Mouse (Mus musculus) limb, embryonic 15.5 days (tissue): Measurements from ENCODE around the gene Ankfn1. TPM values are rescaled to one million over a fixed set of nuclear protein-coding genes. Genes with fewer than 3 reads are reported as not detected.

ENCODE experiments used
- ATAC-seq: fragments of 200-750 bp; cut with Nextera tagmentation; 2 replicates; pipeline ENCODE4 v1.8.0; 2017; ENCODE audit warnings: low read depth, moderate TSS enrichment; ENCODE audit not compliant: insufficient number of reproducible peaks, low FRiP score, low TSS enrichment
- H3K27ac ChIP-seq: fragments of 300-500 bp; sonication (generic); 2 replicates; pipeline ENCODE4 v1.5.1; 2015; ENCODE audit warnings: moderate library complexity, mild to moderate bottlenecking, inconsistent platforms
- H3K27me3 ChIP-seq: fragments of 300-500 bp; sonication (generic); 2 replicates; pipeline ENCODE4 v1.6.1; 2015; ENCODE audit warnings: inconsistent platforms
- H3K36me3 ChIP-seq: fragments of 300-500 bp; sonication (generic); 2 replicates; pipeline ENCODE4 v1.6.1; 2015; ENCODE audit warnings: inconsistent platforms
- H3K4me1 ChIP-seq: fragments of 300-500 bp; sonication (generic); 2 replicates; pipeline ENCODE4 v1.6.1; 2015; ENCODE audit warnings: inconsistent platforms
- H3K4me2 ChIP-seq: fragments of 300-500 bp; sonication (generic); 2 replicates; pipeline ENCODE4 v1.6.1; 2015; ENCODE audit warnings: mild to moderate bottlenecking, inconsistent platforms
- H3K4me3 ChIP-seq: fragments of 300-500 bp; sonication (generic); 2 replicates; pipeline ENCODE4 v1.5.1; 2015; ENCODE audit warnings: mild to moderate bottlenecking, inconsistent platforms
- H3K9ac ChIP-seq: fragments of 300-500 bp; sonication (generic); 2 replicates; pipeline ENCODE4 v1.6.1; 2015; ENCODE audit warnings: inconsistent platforms
- H3K9me3 ChIP-seq: fragments of 300-500 bp; sonication (generic); 2 replicates; pipeline ENCODE4 v1.6.1; 2016; ENCODE audit warnings: inconsistent platforms
- WGBS: fragments of 180-500 bp; shearing (Covaris S2); methylation state at CpG from one replicate; pipeline ENCODE4 v1.1.7; 2015; 5-methylcytosine and 5-hydroxymethylcytosine counted together
- polyA plus RNA-seq: library from polyadenylated mRNA; unstranded; fragments of >200 nt; fragmentation: Nextera tagmentation; extraction: Ambion mirVana; gene quantifications from 2 replicates; pipeline ENCODE4 v1.2.1, GENCODE M21; 2015

The Ankfn1 gene
- 0.50 and 0.60 TPM in 2 replicates for polyA plus RNA-seq

DNA sequence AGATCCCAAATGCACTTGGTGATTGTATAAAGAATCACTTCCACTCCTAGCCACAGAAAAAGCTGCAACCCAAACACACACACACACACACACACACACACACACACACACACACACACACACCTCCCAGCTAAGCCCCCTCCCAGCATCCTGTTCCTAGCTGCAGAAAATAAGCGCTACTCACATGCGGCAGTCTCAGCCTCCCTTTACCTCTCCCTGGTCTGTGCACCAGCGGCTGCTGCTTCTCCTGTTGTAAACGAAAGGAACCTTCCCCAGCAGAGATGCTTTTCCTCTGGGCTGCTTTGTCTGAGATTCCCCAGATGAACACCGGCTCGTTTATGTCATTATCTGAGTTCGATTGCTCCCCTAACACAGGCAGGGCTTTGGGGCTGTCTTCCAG is at the start of gene Ankfn1:
Ankfn1 (minus strand) TSS at position 223 of the 400 bp plus-strand sequence.
- Histone ChIP-seq H3K9me3 (no peaks in the 10 kb centered on the region), H3K4me3 (no peak within 1 kb of the TSS), H3K27ac (no peak within 1 kb of the TSS), H3K36me3 (no peaks in the 10 kb centered on the region), H3K4me1 (peaks cover 7% of the 10 kb centered on the region; the same call in 1 of the 2 replicates), H3K4me2 (no peak within 1 kb of the TSS), H3K9ac (no peak within 1 kb of the TSS), H3K27me3 (no peaks in the 10 kb centered on the region)
- 30% methylated on average over 7 of the region's 7 CpGs for WGBS
- no peak for ATAC-seq

GRCm38 (mm10) chr11:89823661-89824446 is 46.4 kb upstream of the Ankfn1 start:
- H3K27me3 ChIP-seq = no peaks in the 10 kb centered on the region
- no peaks in the 10 kb centered on the region for H3K4me1 ChIP-seq
- no peak overlapping the region for H3K4me2 ChIP-seq
- no peaks in the 10 kb centered on the region for H3K36me3 ChIP-seq
- no peaks in the 10 kb centered on the region for H3K9me3 ChIP-seq
- no peak for ATAC-seq
- WGBS = 22% methylated on average over 8 of the region's 8 CpGs
- H3K4me3 ChIP-seq = no peak overlapping the region
- no peak overlapping the region for H3K27ac ChIP-seq
- H3K9ac ChIP-seq = no peak overlapping the region

DNA sequence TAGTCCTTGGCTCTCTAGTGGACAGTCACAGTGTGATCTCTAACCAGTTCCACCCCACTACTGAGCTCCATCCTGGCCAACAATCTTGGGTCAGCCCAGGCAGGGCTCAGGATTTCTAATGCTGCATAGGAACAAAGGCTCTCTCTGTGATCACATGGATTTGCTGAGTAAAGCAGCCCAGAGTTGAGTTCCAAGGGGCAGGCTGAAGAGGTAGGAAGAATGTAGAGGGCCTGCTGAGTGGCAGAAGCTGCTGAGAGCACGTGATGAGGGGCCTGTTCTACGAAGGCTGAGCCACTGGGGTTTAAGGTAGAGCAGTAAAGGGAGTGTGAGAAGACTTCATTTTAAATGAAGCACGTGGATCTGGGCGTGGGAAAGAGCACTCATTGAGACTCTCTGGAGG is 41.1 kb upstream of the Ankfn1 start:
- ATAC-seq = no peak
- 50% methylated on average over 4 of the region's 4 CpGs for WGBS
- H3K36me3 ChIP-seq = no peaks in the 10 kb centered on the region
- no peaks in the 10 kb centered on the region for H3K27me3 ChIP-seq
- H3K9ac ChIP-seq = no peak overlapping the region
- H3K4me2 ChIP-seq = no peak overlapping the region
- H3K4me1 ChIP-seq = no peaks in the 10 kb centered on the region
- no peaks in the 10 kb centered on the region for H3K9me3 ChIP-seq
- H3K4me3 ChIP-seq = no peak overlapping the region
- H3K27ac ChIP-seq = no peak overlapping the region

DNA sequence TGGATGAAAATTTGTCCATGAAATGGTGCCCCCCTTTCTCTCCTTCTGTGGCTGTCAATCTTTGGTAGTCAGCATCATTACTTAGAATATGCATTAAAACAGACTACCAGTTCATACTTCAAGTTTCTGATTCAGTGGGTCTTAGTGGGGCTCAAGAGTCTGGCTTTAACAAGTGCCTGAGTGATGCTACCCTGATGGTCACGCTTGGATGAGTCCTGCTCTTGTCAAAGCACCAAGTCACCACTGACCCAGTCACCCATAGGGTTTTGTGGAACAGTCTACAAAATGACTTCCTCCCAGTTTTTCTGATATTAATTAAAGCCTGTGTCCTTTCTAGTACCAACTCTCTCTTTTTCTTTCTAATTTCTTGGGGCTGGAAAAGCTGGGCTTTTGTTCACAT is 34.0 kb upstream of the Ankfn1 start:
- no peak for ATAC-seq
- H3K4me3 ChIP-seq = no peak overlapping the region
- H3K27me3 ChIP-seq = no peaks in the 10 kb centered on the region
- no peaks in the 10 kb centered on the region for H3K4me1 ChIP-seq
- no peaks in the 10 kb centered on the region for H3K36me3 ChIP-seq
- 84% methylated on average over 1 of the region's 1 CpGs for WGBS
- no peak overlapping the region for H3K27ac ChIP-seq
- H3K4me2 ChIP-seq = no peak overlapping the region
- H3K9me3 ChIP-seq = no peaks in the 10 kb centered on the region
- H3K9ac ChIP-seq = no peak overlapping the region

DNA sequence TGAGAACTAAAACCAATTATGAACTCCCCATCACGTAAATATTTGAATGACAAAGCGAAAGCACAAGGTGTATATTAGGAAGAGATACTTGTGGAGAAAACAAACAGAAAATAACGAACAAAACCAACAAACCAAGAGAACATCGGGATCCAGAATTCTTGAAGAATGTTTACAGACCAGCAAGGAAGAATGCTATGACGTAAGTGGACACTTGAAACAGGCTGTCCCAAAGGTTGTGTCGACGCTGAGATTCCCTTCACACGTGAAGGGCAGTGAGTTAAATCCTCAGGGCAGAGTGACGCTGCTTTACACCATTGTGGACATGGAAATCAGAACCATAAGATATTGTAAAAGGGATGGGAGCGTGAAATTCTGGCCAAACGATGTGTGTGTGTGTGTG is 30.5 kb upstream of the Ankfn1 start:
- Histone ChIP-seq H3K4me2 (no peak overlapping the region), H3K27me3 (no peaks in the 10 kb centered on the region)
- WGBS = 78% methylated on average over 11 of the region's 11 CpGs

GRCm38 (mm10) chr11:89804822-89805221 is 27.4 kb upstream of the Ankfn1 start:
- Histone ChIP-seq H3K9me3 (no peaks in the 10 kb centered on the region), H3K9ac (no peak overlapping the region), H3K4me2 (no peak overlapping the region), H3K4me3 (no peak overlapping the region), H3K27ac (no peak overlapping the region), H3K4me1 (no peaks in the 10 kb centered on the region; the same call in 1 of the 2 replicates), H3K36me3 (no peaks in the 10 kb centered on the region), H3K27me3 (no peaks in the 10 kb centered on the region)
- 40% methylated on average over 5 of the region's 5 CpGs for WGBS
- no peak for ATAC-seq

More for the DNA sequence above, 30.5 kb upstream of the Ankfn1 start:
- Histone ChIP-seq H3K4me3 (no peak overlapping the region), H3K9ac (no peak overlapping the region), H3K27ac (no peak overlapping the region), H3K4me1 (no peaks in the 10 kb centered on the region; the same call in 1 of the 2 replicates), H3K9me3 (no peaks in the 10 kb centered on the region), H3K36me3 (no peaks in the 10 kb centered on the region)
- ATAC-seq = no peak

DNA sequence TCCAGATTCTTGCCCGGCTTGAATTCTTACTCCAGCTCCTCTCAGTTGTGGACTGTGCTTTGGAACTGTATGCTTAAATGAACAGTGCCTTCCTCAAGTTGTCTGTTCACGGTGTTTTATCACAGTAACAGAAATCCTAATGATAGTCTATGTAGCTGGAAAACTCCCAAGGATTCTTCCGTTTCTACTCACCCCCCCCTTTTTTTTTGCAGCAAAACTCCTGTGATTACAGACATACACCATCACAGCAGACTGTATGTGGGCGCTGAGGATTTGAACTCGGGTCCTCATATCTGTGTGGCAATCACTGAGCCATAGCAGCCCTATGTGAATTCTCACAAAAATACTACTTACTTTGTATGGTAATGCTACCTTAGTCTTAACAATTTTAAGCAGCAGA is 26.5 kb upstream of the Ankfn1 start:
- Histone ChIP-seq H3K4me2 (no peak overlapping the region), H3K27ac (no peak overlapping the region), H3K36me3 (no peaks in the 10 kb centered on the region), H3K27me3 (no peaks in the 10 kb centered on the region), H3K9me3 (no peaks in the 10 kb centered on the region), H3K4me3 (no peak overlapping the region), H3K9ac (no peak overlapping the region), H3K4me1 (no peaks in the 10 kb centered on the region; the same call in 1 of the 2 replicates)
- 80% methylated on average over 5 of the region's 5 CpGs for WGBS
- no peak for ATAC-seq

DNA sequence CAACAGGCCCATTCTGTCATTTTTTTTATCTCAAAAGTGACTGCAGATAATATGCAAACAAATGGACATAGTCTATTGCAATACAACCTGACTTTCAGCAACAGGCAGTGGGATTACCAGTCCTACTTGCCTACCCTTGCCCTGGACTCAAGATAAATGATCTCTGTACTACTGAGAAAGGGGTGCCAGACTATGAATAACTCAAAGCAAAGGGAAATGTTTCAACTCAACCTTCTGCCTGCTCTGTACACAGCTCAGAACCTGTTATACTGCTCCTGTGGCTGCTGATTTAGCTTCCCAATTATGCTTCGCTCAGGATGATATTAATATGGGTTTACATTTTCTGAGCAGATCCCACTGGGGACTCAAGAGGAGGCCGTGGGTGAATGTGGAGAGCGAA is 15.3 kb upstream of the Ankfn1 start:
- WGBS = 79% methylated on average over 3 of the region's 3 CpGs
- ATAC-seq = no peak

DNA sequence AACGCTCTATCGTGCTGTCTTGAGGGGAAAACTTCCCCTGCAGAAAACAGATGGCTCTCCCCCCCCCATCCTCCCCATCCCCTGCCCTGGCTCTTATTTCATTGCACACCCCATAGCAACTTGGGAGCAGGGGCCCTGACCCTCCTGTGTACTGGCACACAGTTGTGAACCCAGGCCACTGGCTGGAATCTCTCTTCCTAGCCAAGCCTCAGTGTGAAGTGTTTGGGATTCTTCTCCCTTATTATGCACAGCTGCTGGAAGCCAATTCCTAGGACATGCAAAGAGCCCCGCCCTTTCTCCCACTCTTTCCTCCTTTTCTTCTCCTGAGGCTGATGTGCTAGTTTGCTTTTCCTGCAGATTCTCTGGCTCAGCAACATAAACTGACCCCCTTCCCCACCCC is 1.4 kb downstream of the Ankfn1 start:
- no peaks in the 10 kb centered on the region for H3K36me3 ChIP-seq
- no peak overlapping the region for H3K4me3 ChIP-seq
- H3K9me3 ChIP-seq = no peaks in the 10 kb centered on the region
- 53% methylated on average over 3 of the region's 3 CpGs for WGBS
- H3K27ac ChIP-seq = no peak overlapping the region
- H3K4me1 ChIP-seq = peaks cover 7% of the 10 kb centered on the region; the same call in 1 of the 2 replicates
- H3K9ac ChIP-seq = no peak overlapping the region
- no peak for ATAC-seq
- no peaks in the 10 kb centered on the region for H3K27me3 ChIP-seq
- no peak overlapping the region for H3K4me2 ChIP-seq

More for the DNA sequence above, 15.3 kb upstream of the Ankfn1 start:
- no peaks in the 10 kb centered on the region for H3K4me1 ChIP-seq
- H3K4me3 ChIP-seq = no peak overlapping the region
- H3K27ac ChIP-seq = no peak overlapping the region
- H3K9ac ChIP-seq = no peak overlapping the region
- H3K27me3 ChIP-seq = no peaks in the 10 kb centered on the region
- no peaks in the 10 kb centered on the region for H3K9me3 ChIP-seq
- no peak overlapping the region for H3K4me2 ChIP-seq
- no peaks in the 10 kb centered on the region for H3K36me3 ChIP-seq

GRCm38 (mm10) chr11:89774913-89775312 is 2.5 kb downstream of the Ankfn1 start:
- H3K27me3 ChIP-seq = no peaks in the 10 kb centered on the region
- no peaks in the 10 kb centered on the region for H3K9me3 ChIP-seq
- H3K36me3 ChIP-seq = no peaks in the 10 kb centered on the region
- H3K27ac ChIP-seq = no peak overlapping the region
- no peak overlapping the region for H3K9ac ChIP-seq
- H3K4me2 ChIP-seq = no peak overlapping the region
- WGBS = 81% methylated on average over 3 of the region's 3 CpGs
- no peak for ATAC-seq
- H3K4me3 ChIP-seq = no peak overlapping the region
- H3K4me1 ChIP-seq = peaks cover 7% of the 10 kb centered on the region; the same call in 1 of the 2 replicates

- no peak for ATAC-seq
- Histone ChIP-seq H3K4me3 (no peak overlapping the region), H3K9me3 (no peaks in the 10 kb centered on the region), H3K36me3 (no peaks in the 10 kb centered on the region), H3K9ac (no peak overlapping the region), H3K4me1 (peaks cover 7% of the 10 kb centered on the region; the same call in 1 of the 2 replicates), H3K27ac (no peak overlapping the region), H3K27me3 (no peaks in the 10 kb centered on the region), H3K4me2 (no peak overlapping the region)
- WGBS = 80% methylated on average over 2 of the region's 2 CpGs
Measured at GRCm38 (mm10) chr11:89772941-89773340, 4.5 kb downstream of the Ankfn1 start.

- WGBS = 38% methylated on average over 2 of the region's 2 CpGs
- Histone ChIP-seq H3K4me3 (no peak overlapping the region), H3K36me3 (no peaks in the 10 kb centered on the region), H3K9ac (no peak overlapping the region), H3K9me3 (no peaks in the 10 kb centered on the region), H3K4me1 (peaks cover 6% of the 10 kb centered on the region; the same call in 1 of the 2 replicates), H3K27me3 (no peaks in the 10 kb centered on the region), H3K27ac (no peak overlapping the region), H3K4me2 (no peak overlapping the region)
- ATAC-seq = no peak
Measured at GRCm38 (mm10) chr11:89765770-89766148, 11.7 kb downstream of the Ankfn1 start.
